Mouse (Mus musculus): Measurements from ENCODE around the gene Cnpy2.

DNA sequence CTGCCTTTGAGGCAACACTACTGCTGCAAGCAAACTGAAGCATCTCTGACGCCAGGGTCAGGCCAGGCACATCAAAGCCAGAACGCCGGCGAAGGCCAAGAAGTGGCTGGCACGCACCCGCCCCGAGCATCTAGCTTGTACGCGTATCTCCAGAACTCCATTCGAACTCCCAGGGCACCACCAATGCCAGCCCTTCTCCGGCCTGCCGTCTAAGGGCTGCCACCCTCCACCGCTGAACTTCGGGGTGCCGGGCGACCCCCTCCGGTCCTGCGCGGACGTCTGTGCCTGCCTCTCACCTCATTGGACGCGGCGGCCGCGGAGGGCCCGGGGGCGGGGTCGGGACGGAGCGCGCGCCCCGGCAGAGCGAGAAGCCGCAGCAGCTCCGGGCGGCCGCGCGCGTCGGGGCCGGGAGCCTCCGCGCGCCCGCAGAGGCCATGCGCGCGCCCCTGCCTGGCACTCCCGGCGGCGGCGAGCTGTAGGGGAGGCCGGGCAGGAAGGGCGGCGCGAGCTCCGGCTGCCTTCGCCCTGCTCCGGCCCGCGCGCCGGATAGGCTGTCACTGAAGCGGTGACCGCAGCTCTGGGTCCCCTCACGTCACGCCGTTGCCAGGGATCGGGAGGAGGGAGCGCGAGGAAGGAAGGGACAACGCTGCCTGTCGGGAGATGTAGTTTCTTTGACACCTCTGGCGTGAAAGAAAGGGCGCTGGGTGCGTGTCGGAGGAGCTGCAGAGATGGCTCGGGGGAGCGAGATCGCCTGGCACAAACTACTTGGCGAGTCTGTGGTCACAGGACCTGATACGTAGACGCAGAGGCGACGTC is 46.4 kb downstream of the Cnpy2 start, which contains the start of gene Coq10a:
- TF ChIP-seq CTCF (IDR thresholded peaks at IDR 0.05; ENCODE audit: low read depth, low read length) (no peak), GATA1 (IDR thresholded peaks at IDR 0.05; ENCODE audit: borderline replicate concordance, low read length) (no peak), TAL1 (conservative IDR thresholded peaks at IDR 0.05; ENCODE audit: low read depth, low read length) (no peak), POLR2AphosphoS5 (IDR thresholded peaks at IDR 0.05; ENCODE audit: insufficient replicate concordance, low read depth, low read length) (no peak)

Measured in G1E (cell line).